In genomic region chr9:107768851-107769250, GRCm38 (mm10) we compare ENCODE assay signal across 8 mouse cellular contexts. TPM values are rescaled to one million over a fixed set of nuclear protein-coding genes. Genes with fewer than 3 reads are reported as not detected.
DNase-seq lines count a peak whose midpoint lies in the region; ATAC-seq lines count a peak whose summit lies in the region.

No protein-coding gene starts in this region.

- H3K4me3 ChIP-seq in neural tube, embryonic 11.5 days (ENCODE audit: low read depth, low read length), result peak overlapping the region; percentile 99; the same call in 1 of the 2 replicates
- H3K4me3 ChIP-seq in heart, embryonic 15.5 days, result peak overlapping the region; percentile 91; the same call in 1 of the 2 replicates
- H3K4me3 ChIP-seq in limb, embryonic 13.5 days, result peak overlapping the region; percentile 93

- no peak for DNase-seq in neural tube, embryonic 11.5 days (ENCODE audit: low spot score)
- no peak for DNase-seq in neural tube, embryonic 10.5 days (ENCODE audit: extremely low spot score, low spot score)
- DNase-seq in gastrocnemius, postnatal 14 days, result no peak
- DNase-seq in gastrocnemius, postnatal 25 days, result no peak
- no peak for DNase-seq in ovary, postnatal 10 days (ENCODE audit: low spot score)
- no peak for DNase-seq in urinary bladder, postnatal 36 days (ENCODE audit: low spot score in 2 of 2)

- WGBS in neural tube, embryonic 11.5 days, result 93% methylated on average over 5 of the region's 5 CpGs
- 80% methylated on average over 5 of the region's 5 CpGs for WGBS in heart, embryonic 15.5 days
- WGBS in limb, embryonic 13.5 days, result 86% methylated on average over 5 of the region's 5 CpGs

- H3K27me3 ChIP-seq in neural tube, embryonic 11.5 days (ENCODE audit: control insufficient read depth, insufficient read depth, low read length), result no peaks in the 10 kb centered on the region
- H3K27me3 ChIP-seq in heart, embryonic 15.5 days, result no peaks in the 10 kb centered on the region
- no peaks in the 10 kb centered on the region for H3K27me3 ChIP-seq in limb, embryonic 13.5 days

- intact Hi-C loops in gastrocnemius, postnatal 14 days (cut with DNase I; ENCODE audit: low total_unique reads), result no loop called here

- no peak overlapping the region for H3K27ac ChIP-seq in neural tube, embryonic 11.5 days (ENCODE audit: low read depth, low read length)
- no peak overlapping the region for H3K27ac ChIP-seq in heart, embryonic 15.5 days
- no peak overlapping the region for H3K27ac ChIP-seq in limb, embryonic 13.5 days

- H3K9ac ChIP-seq in neural tube, embryonic 11.5 days (ENCODE audit: low read length), result no peak overlapping the region
- H3K9ac ChIP-seq in heart, embryonic 15.5 days, result no peak overlapping the region
- H3K9ac ChIP-seq in limb, embryonic 13.5 days, result peak overlapping the region; percentile 98; the same call in 1 of the 2 replicates

- H3K36me3 ChIP-seq in neural tube, embryonic 11.5 days (ENCODE audit: control insufficient read depth, insufficient read depth, low read length), result peaks cover 31% of the 10 kb centered on the region
- H3K36me3 ChIP-seq in heart, embryonic 15.5 days, result peaks cover 59% of the 10 kb centered on the region
- H3K36me3 ChIP-seq in limb, embryonic 13.5 days, result peaks cover 67% of the 10 kb centered on the region

- no peak for ATAC-seq in neural tube, embryonic 11.5 days (ENCODE audit: insufficient read depth, low FRiP score, low TSS enrichment)
- no peak for ATAC-seq in heart, embryonic 15.5 days (replicated peaks; ENCODE audit: insufficient number of reproducible peaks, insufficient read depth, low FRiP score, low read depth)
- no peak for ATAC-seq in limb, embryonic 13.5 days (ENCODE audit: low FRiP score, low read depth)

- no peaks in the 10 kb centered on the region for H3K9me3 ChIP-seq in neural tube, embryonic 11.5 days (ENCODE audit: control insufficient read depth, low read length)
- no peaks in the 10 kb centered on the region for H3K9me3 ChIP-seq in heart, embryonic 15.5 days (replicated peaks)
- H3K9me3 ChIP-seq in limb, embryonic 13.5 days, result no peaks in the 10 kb centered on the region

- H3K4me2 ChIP-seq in neural tube, embryonic 11.5 days (ENCODE audit: low read depth), result peak overlapping the region; percentile 69
- H3K4me2 ChIP-seq in heart, embryonic 15.5 days, result peak overlapping the region; percentile 63
- H3K4me2 ChIP-seq in limb, embryonic 13.5 days (replicated peaks), result peak overlapping the region; percentile 72

- peaks cover 13% of the 10 kb centered on the region for H3K4me1 ChIP-seq in neural tube, embryonic 11.5 days (ENCODE audit: control insufficient read depth, insufficient read depth, low read length)
- H3K4me1 ChIP-seq in heart, embryonic 15.5 days (replicated peaks), result peaks cover 12% of the 10 kb centered on the region
- H3K4me1 ChIP-seq in limb, embryonic 13.5 days, result peaks cover 16% of the 10 kb centered on the region

RNA-seq across cellular contexts. Expression of gene Rbm5, which starts 1.9 kb away (rescaled TPM):
- 196 and 197 TPM in 2 replicates for polyA plus RNA-seq in neural tube, embryonic 11.5 days (2014; fragmentation: Nextera tagmentation; extraction: Ambion mirVana)
- polyA plus RNA-seq in heart, embryonic 15.5 days (2015; fragmentation: Nextera tagmentation; extraction: Ambion mirVana), result 123 and 147 TPM in 2 replicates
- 257 and 270 TPM in 2 replicates for polyA plus RNA-seq in limb, embryonic 13.5 days (2015; fragmentation: Nextera tagmentation; extraction: Ambion mirVana)
- total RNA-seq in gastrocnemius, postnatal 14 days (2021), result 10 to 100 TPM; 30.9 to 40.5 TPM
- 10 to 100 TPM; 35.3 to 36.6 TPM for total RNA-seq in gastrocnemius, postnatal 25 days (2021)

RNA-seq across cellular contexts. Expression of gene Sema3f, which starts 58.6 kb away (rescaled TPM):
- polyA plus RNA-seq in neural tube, embryonic 11.5 days (2014; fragmentation: Nextera tagmentation; extraction: Ambion mirVana), result 15.3 and 17.0 TPM in 2 replicates
- 4.1 and 7.1 TPM in 2 replicates for polyA plus RNA-seq in heart, embryonic 15.5 days (2015; fragmentation: Nextera tagmentation; extraction: Ambion mirVana)
- 31.8 and 32.1 TPM in 2 replicates for polyA plus RNA-seq in limb, embryonic 13.5 days (2015; fragmentation: Nextera tagmentation; extraction: Ambion mirVana)
- 10 to 100 TPM in 1 of 2 experiments, 1 to 10 TPM in 1; 8.4 to 10.6 TPM for total RNA-seq in gastrocnemius, postnatal 14 days (2021)
- 1 to 10 TPM; 5.9 to 9.7 TPM for total RNA-seq in gastrocnemius, postnatal 25 days (2021)
